Mouse (Mus musculus) erythroblast, embryonic 14.5 days (primary cell): ENCODE results near the gene Pard3.

Experiments
- GATA1 ChIP-seq: IDR thresholded peaks from 2 replicates; pipeline ENCODE4 v1.6.1; 2012; ENCODE audit warnings: low read length, inconsistent platforms, mixed read lengths
- TAL1 ChIP-seq: IDR thresholded peaks from 3 replicates; pipeline ENCODE4 v1.6.1; 2012; ENCODE audit warnings: low read length, inconsistent platforms, mixed read lengths

DNA sequence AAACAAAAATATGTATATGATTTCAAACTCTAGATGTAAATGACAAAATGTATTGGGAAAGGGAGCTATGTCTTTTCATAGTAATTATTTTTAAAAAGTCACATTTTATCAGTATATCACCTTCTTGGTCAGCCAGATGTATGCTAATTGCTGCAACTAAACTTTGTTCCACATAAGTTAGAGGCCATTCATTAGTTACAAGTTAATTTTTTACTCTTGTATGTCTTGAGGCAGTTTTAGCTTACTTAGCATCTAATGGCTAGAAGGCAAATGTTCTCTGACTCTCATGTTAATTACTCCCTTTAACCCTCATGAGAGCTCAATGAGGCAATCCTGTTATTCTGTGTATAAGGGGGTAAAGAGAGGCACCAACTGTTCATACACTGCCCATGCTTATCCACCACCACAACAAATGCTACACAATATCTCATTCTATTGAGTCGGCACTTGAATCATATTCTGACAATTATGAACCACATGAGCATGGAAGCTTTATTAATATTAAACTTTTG is 282.3 kb downstream of the Pard3 start:
- no peak for TF ChIP-seq GATA1
- no peak for TF ChIP-seq TAL1
